Mouse (Mus musculus): Measurements from ENCODE around the gene Nop14.

Gene Nop14

DNA sequence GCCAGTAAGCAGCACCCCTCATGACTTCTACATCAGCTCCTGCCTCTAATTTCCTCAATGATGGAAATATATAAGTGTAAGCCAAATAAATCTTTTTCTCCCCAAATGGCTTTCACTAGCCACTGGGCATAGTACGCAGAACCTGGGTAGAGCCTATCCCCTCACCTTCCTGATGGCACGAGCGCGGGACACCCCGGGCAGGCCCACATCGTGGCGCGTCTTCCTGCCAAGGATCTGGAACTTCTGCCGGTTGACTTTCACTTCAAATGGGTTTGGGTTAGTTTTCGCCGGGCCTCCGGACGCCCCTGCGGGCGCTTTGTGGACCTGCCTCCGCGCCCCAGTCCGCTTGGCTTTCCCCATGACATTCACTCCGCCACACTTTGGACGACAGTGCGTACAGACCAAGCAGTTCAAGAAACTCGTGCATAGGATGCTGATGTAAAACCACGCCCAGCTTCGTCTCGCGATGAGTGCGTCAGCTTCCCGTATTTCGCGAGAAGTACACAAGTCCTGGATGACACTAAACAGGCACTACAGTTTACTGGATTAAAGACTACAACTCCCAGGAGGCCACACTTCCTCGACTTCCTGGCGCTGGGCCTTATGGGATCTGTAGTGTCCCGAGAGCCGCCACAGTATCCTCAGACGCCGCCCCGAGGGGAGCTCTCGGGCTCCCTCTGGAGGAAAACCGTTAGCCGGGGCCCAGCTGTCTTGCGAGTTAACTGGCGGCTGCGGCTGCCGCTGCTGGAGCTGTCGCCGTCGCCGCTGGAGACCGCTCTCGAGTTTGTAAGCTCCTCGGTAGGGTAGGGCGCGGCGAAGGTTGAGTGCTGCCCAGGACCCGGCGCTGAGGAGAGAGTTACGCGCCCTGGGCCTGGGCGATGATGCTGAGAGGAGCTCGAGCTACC lies at the start of gene Nop14, which contains the start of gene Grk4:
Gene Nop14, minus strand, starts transcription at position 463 of the 905 bp plus-strand sequence.
Gene Grk4, plus strand, starts transcription at position 694 of the 905 bp plus-strand sequence.
- peak; percentile 98 for ATAC-seq (ENCODE audit: low TSS enrichment)

- ATAC-seq (ENCODE audit: low TSS enrichment): no peak
These were observed 48.5 kb upstream of the Nop14 start for GRCm38 (mm10) chr5:34708436-34708835.

DNA sequence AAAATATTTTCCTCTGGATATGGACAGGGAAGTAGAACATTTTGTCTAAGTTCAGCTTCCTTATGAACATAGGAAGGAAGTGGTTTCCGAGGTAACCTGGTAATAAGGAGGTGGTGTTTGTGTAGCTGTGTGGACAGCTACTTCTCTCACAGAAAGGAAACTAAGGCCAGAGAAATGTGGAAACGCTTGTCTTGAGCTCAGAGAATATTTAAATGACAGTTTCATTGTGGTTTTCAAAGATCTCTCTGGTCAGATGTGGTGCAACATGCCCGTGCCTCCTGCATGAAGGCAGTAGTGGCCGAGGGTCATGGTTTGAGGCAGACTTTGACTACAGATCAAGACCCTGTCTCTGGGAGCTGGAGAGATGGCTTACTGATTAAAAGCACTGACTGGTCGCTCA lies 35.6 kb upstream of the Nop14 start:
- ATAC-seq (ENCODE audit: low TSS enrichment): no peak

GRCm38 (mm10) chr5:34692782-34693181 lies 32.8 kb upstream of the Nop14 start:
- no peak for ATAC-seq (ENCODE audit: low TSS enrichment)

- ATAC-seq (ENCODE audit: low TSS enrichment): no peak
These were observed 29.9 kb upstream of the Nop14 start for GRCm38 (mm10) chr5:34689868-34690267.

DNA sequence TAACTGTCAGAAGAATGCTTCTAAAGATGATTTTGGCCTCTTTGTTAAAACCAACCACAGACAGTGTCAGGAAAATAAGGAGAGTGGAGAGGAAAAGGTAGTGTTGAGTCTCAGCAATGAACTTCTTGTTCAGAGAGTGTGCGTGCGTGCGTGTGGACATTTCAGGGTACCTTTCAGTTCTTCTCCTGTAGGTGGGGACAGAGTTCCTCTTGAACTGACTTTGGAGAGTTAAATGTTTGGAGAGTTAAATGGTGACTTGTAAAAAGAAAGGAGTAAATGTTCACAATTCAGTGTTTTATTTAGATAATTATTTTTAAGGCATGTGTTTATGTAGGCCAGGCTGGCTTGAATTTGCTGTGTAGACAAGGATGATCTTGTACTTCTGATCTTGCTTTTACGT lies 10.3 kb upstream of the Nop14 start:
- ATAC-seq (ENCODE audit: low TSS enrichment): no peak

GRCm38 (mm10) chr5:34669493-34669892 lies 9.5 kb upstream of the Nop14 start:
- ATAC-seq (ENCODE audit: low TSS enrichment): no peak

DNA sequence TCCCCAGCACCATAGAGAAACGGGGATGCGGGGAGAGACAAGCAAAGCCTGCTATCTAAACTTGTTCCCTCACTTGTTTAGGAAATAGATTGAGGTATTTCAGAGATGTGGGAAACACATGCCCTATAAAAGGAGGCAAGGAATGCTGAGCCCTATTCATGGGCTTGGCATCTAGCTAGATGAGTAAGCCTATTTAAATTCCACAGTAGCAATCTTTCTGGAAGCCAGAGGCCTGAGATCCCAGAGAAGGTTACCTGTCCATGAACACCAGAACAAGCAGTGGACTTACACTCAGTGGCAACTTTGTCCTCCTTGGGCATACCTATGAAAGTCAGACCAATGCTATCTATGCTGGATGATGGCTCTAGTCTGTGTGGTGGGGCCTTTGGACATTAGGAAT lies 3.3 kb upstream of the Nop14 start:
- no peak for ATAC-seq (ENCODE audit: low TSS enrichment)

GRCm38 (mm10) chr5:34661909-34662308 lies 2.0 kb upstream of the Nop14 start:
- no peak for ATAC-seq (ENCODE audit: low TSS enrichment)

DNA sequence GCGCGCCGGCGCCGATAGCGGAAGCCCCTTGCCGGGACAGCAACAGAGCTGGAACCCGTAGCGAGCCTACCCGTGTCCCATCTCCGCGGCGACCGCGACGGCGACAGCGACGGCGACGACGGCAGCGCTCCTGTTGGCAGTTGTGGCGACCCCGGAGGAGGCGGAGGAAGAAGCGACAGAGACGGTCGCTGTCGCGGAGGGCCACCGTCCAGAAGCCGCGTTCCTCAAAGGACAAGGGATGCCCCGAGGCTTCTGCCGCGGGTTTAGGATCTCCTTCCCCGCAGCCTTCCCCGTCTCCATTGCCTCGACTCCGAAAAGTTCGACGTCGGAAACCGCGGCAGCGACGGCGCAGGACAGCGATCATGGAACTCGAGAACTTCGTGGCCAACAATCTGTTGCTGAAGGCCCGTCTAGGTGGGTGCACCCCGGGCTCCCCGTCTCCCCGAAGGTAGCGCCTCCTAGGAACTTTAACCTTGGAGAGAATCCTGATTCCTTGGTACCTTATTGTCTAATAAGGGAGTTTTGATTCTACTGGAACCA lies 713 bp upstream of the Nop14 start:
- 0 out of 2 replicates have a peak, but pooled peaks have one; percentile 1 for ATAC-seq (ENCODE audit: low TSS enrichment)

DNA sequence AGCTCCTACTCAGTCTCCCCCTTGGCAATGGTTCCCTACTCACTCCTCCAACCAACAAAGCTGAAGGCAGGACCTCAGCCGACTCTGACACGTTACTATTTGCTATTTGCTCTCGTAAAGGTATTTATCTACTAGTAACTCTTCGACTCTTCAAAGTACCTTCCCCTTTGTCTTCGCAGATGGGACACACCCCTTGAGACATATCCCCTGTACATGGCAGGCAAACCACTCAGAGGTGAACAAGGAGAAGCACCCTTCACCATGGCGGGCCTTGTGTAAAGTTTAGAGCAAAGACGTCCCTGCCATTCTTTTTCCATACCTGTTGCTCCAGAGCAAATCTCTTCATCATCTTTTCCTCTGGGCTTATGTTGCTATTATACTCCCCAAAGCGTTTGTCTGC lies 2.4 kb downstream of the Nop14 start:
- ATAC-seq (ENCODE audit: low TSS enrichment): no peak

DNA sequence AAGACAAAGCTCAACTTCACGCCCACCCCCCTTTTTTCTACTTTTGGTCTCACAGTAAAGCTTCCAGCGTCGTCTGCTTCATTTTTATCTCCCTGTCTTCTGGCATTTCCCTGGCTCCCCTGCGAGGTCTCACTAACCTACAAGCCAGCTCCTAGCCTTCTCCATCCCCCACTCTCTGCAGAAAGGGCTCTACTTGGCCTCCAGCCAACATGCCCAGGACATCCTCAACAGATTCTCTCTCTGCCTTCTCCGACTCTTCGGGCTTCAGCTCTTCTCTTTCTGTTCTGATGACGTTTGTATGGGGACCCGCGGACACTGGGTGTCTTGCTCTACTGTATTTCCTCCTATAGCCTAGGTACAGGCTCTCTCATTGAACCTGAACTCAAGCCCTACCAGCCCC lies 5.1 kb downstream of the Nop14 start:
- no peak for ATAC-seq (ENCODE audit: low TSS enrichment)

- ATAC-seq (ENCODE audit: low TSS enrichment): no peak
These were observed 7.0 kb downstream of the Nop14 start for GRCm38 (mm10) chr5:34652961-34653360.

DNA sequence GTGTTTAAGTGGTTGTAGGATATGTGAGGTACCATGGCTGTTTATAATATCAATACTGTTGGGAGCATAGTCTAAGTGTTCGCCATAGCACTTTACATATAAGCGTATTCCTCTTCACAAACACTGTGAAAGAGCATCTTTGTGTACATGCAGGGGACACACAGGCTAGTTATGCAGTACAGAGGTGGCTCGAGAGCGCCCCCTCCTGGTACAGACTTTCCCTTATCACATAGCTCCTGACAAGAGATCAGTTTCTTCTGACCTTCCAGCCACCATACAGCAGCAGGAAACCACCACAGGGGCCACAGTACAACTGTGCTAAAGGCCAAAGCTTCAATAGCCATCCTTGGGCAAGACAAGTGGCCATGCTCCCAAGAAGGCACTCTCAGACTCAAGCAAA lies 12.4 kb downstream of the Nop14 start:
- ATAC-seq (ENCODE audit: low TSS enrichment): peak; percentile 45

GRCm38 (mm10) chr5:34642932-34643331 lies 17.0 kb downstream of the Nop14 start:
- peak; percentile 96 for ATAC-seq (ENCODE audit: low TSS enrichment)

- ATAC-seq (ENCODE audit: low TSS enrichment): no peak
These were observed 18.0 kb downstream of the Nop14 start for GRCm38 (mm10) chr5:34641991-34642390.

DNA sequence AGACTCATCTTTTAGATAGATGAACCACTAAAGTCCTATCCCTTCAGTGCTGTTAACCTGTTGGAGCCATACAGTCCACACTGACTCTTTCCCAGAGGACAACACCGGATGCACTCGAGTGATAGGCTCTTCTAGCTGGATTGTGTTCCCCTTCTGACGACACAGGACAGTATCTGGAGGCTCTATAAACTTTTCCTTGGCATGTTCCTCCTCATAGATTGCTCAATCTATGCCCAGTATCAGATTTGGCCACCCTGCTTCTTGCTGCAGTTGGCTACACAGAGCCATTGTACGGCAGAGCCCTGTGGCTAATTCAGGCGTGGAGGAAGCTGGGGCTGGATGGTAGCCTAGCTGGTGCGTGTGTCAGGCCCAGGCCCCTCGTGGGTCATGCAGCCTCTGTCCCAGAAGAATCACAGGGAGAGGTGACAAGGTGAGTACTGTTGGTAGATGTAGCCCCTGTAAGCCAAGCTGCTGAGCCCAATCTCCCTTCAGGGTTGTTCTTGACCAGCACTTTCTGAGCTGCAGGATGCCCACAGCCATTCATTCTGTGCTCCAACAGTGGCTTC lies 22.3 kb downstream of the Nop14 start:
- no peak for ATAC-seq (ENCODE audit: low TSS enrichment)

- ATAC-seq (ENCODE audit: low TSS enrichment): peak; percentile 76
These were observed 23.3 kb downstream of the Nop14 start, which contains the start of gene Mfsd10 for GRCm38 (mm10) chr5:34636481-34637287. TSS of gene Mfsd10 (minus strand) at chr5:34637212.

DNA sequence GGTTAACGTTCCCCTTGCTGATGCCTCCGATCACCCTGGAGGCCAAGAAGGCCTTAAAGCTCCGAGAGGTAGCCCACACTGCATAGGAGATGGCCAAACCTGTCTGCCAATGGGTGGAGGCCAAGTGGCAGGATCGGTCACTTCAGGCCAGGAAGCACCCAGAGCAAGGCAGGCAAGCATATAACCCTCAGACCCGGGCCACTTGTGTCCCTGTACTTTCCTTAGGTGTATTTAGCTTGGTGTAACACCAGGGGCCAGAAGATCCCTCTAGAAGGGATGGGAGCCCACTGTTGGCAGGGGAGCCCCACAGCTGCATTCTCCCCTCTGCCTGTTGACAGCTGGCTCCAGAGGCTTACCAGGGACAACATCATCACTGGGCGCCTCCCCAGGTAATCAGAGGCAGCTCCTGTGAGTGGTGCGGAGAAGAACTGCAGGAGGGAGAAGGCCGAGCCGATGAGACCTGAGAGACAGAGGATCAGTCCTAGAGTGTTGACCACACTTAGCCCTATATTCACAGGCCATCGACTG lies 24.2 kb downstream of the Nop14 start:
- 0 out of 2 replicates have a peak, but pooled peaks have one; percentile 1 for ATAC-seq (ENCODE audit: low TSS enrichment)

DNA sequence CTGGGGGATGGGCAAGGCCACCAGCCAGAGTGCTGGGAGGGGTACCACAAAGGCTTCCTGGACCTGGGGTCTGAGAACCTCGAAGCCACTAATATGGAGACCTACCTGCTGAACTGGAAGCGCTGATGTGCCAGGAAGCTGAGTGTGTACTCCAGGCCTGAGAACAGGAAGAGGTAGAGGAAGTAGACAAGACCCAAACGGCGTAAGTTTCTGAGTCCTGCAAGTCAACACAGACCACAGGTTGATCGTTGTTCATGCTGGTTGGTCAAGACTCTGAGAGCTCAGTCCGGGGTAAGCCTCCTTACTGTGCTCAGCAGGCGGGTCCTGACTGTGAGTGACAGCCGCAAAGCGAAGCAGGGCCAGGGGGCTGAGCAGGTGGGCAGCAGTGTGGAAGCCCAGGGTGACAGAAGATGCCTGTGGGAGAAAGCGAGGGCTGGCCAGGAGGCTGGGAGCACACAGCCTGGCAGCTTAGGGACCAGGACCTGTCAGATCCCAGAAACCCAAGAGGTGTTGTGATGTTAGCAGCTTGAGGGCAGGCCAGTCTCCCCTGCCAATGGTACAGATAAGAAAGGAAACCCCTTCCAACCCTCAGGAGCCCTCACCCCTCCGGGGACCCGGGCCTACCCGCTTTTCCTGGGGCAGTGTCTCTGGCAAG lies 25.1 kb downstream of the Nop14 start:
- ATAC-seq (ENCODE audit: low TSS enrichment): no peak

- ATAC-seq (ENCODE audit: low TSS enrichment): no peak
These were observed 26.3 kb downstream of the Nop14 start for GRCm38 (mm10) chr5:34633641-34634040.
